Mouse (Mus musculus): ENCODE measurements around the gene Myod1. TPM values are rescaled to one million over a fixed set of nuclear protein-coding genes. Genes with fewer than 3 reads are reported as not detected.
A peak's percentile ranks its signal among the peaks of the same experiment; 100 is the strongest.

Gene Myod1
- 0.09 TPM in 1 of 2 replicates, not detected in the other for polyA plus RNA-seq (2014; fragmentation: Nextera tagmentation; extraction: Ambion mirVana)

DNA sequence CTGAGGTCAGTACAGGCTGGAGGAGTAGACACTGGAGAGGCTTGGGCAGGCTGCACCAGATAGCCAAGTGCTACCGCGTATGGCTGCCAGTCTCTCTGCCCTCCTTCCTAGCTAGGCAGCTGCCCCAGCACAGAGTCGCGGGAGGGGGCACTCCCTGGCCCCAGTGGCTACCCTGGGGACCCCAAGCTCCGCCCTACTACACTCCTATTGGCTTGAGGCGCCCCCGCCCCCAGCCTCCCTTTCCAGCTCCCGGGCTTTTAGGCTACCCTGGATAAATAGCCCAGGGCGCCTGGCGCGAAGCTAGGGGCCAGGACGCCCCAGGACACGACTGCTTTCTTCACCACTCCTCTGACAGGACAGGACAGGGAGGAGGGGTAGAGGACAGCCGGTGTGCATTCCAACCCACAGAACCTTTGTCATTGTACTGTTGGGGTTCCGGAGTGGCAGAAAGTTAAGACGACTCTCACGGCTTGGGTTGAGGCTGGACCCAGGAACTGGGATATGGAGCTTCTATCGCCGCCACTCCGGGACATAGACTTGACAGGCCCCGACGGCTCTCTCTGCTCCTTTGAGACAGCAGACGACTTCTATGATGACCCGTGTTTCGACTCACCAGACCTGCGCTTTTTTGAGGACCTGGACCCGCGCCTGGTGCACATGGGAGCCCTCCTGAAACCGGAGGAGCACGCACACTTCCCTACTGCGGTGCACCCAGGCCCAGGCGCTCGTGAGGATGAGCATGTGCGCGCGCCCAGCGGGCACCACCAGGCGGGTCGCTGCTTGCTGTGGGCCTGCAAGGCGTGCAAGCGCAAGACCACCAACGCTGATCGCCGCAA, at the start of gene Myod1:
Gene Myod1 (plus strand): TSS at position 303 of the 836 bp plus-strand sequence.
- no peaks in the 10 kb centered on the region for H3K4me1 ChIP-seq (ENCODE audit: insufficient read depth)
- whole genome bisulfite sequencing: 5% methylated on average over 44 of the region's 44 CpGs
- no peak within 1 kb of the TSS for H3K27ac ChIP-seq (ENCODE audit: low read depth)
- peak within 1 kb of the TSS; percentile 12; the same call in 1 of the 2 replicates for H3K4me3 ChIP-seq (ENCODE audit: low read depth, low read length)
- H3K4me2 ChIP-seq: peak within 1 kb of the TSS; percentile 33
- no peak for TF ChIP-seq CTCF (IDR thresholded peaks at IDR 0.05; ENCODE audit: low read depth)
- H3K9ac ChIP-seq: no peak within 1 kb of the TSS
- DNase-seq (no peak), ATAC-seq (ENCODE audit: insufficient read depth) (no peak)
- H3K27me3 ChIP-seq (ENCODE audit: insufficient read depth, low read length): peaks cover 59% of the 10 kb centered on the region
- H3K9me3 ChIP-seq (ENCODE audit: low read depth, low read length): no peaks in the 10 kb centered on the region
- no peaks in the 10 kb centered on the region for H3K36me3 ChIP-seq (ENCODE audit: insufficient read depth)

DNA sequence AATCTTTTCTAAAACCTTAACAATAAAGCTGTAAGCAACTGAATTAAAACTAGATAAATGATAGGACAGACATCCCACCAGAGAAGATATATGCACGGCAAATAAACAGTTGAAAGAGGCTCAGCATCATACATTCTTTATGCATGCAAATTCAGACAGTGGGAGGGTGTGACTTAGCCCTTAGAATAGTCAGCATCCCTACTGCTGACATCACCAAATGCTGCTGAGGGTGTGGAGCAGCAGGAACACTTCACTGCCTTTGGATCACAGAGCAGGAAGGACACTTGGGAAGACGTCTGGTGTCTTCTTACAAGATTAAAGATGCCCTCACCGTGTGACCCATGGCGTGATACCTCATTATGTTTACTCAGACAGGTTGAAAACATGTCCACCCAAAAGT, 48.4 kb upstream of the Myod1 start:
- 39% methylated on average over 4 of the region's 4 CpGs for WGBS
- no peaks in the 10 kb centered on the region for H3K27me3 ChIP-seq (ENCODE audit: insufficient read depth, low read length)
- no peaks in the 10 kb centered on the region for H3K36me3 ChIP-seq (ENCODE audit: insufficient read depth)
- no peak overlapping the region for H3K27ac ChIP-seq (ENCODE audit: low read depth)
- no peaks in the 10 kb centered on the region for H3K4me1 ChIP-seq (ENCODE audit: insufficient read depth)
- DNase-seq (no peak), ATAC-seq (ENCODE audit: insufficient read depth) (no peak)
- H3K4me3 ChIP-seq (ENCODE audit: low read depth, low read length): no peak overlapping the region
- no peak for TF ChIP-seq CTCF (IDR thresholded peaks at IDR 0.05; ENCODE audit: low read depth)
- H3K9ac ChIP-seq: no peak overlapping the region
- H3K4me2 ChIP-seq: no peak overlapping the region
- H3K9me3 ChIP-seq (ENCODE audit: low read depth, low read length): no peaks in the 10 kb centered on the region

DNA sequence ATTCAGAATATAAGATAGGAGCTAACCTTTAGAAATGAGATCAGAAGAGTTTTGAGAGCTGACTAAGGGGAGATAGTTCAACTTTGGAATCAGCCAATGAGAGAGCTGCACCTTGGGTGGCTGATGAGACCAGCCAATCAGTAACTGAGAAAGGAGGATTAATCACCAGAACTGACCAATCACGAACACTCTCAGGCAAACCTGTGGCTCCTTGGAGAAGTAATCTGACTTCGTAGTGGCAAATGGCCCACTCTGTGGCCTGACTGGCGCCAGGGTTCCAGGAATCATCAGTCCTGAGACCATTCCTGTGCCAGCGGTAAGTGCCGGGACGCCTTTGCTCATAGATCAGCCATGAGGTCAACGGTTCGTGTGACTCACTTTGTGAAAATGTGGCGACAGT, 38.9 kb upstream of the Myod1 start:
- no peaks in the 10 kb centered on the region for H3K36me3 ChIP-seq (ENCODE audit: insufficient read depth)
- no peaks in the 10 kb centered on the region for H3K27me3 ChIP-seq (ENCODE audit: insufficient read depth, low read length)
- H3K9ac ChIP-seq: no peak overlapping the region
- no peak overlapping the region for H3K4me2 ChIP-seq
- no peak overlapping the region for H3K27ac ChIP-seq (ENCODE audit: low read depth)
- no peak for TF ChIP-seq CTCF (IDR thresholded peaks at IDR 0.05; ENCODE audit: low read depth)
- H3K4me1 ChIP-seq (ENCODE audit: insufficient read depth): no peaks in the 10 kb centered on the region
- H3K9me3 ChIP-seq (ENCODE audit: low read depth, low read length): no peaks in the 10 kb centered on the region
- H3K4me3 ChIP-seq (ENCODE audit: low read depth, low read length): no peak overlapping the region
- no peak for DNase-seq
- WGBS: 86% methylated on average over 9 of the region's 9 CpGs
- ATAC-seq (ENCODE audit: insufficient read depth): no peak

DNA sequence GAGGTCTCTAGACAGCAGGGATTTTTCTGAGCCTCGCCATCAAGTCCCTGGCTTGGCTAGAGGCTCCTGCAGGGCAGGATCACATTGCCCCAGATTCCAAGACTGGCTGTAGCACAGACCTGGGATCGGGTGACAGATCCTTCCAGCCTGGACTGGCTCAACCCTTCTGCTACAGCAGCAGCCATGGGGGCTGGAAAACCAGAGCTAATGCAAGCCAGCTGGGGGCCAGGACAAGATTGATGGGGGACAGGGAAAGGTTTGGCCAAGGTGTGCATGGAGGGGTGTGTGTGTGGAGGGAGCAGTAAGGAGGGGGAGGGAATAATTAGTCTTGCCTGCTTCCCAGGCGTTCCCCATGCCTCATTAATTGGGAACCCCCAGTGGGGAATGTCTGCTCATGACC, 36.5 kb upstream of the Myod1 start:
- H3K4me1 ChIP-seq (ENCODE audit: insufficient read depth): no peaks in the 10 kb centered on the region
- DNase-seq (no peak), ATAC-seq (ENCODE audit: insufficient read depth) (no peak)
- H3K27ac ChIP-seq (ENCODE audit: low read depth): no peak overlapping the region
- no peaks in the 10 kb centered on the region for H3K27me3 ChIP-seq (ENCODE audit: insufficient read depth, low read length)
- WGBS: 44% methylated on average over 3 of the region's 3 CpGs
- H3K9me3 ChIP-seq (ENCODE audit: low read depth, low read length): no peaks in the 10 kb centered on the region
- no peaks in the 10 kb centered on the region for H3K36me3 ChIP-seq (ENCODE audit: insufficient read depth)
- H3K4me3 ChIP-seq (ENCODE audit: low read depth, low read length): no peak overlapping the region
- H3K4me2 ChIP-seq: no peak overlapping the region
- no peak for TF ChIP-seq CTCF (IDR thresholded peaks at IDR 0.05; ENCODE audit: low read depth)
- no peak overlapping the region for H3K9ac ChIP-seq

DNA sequence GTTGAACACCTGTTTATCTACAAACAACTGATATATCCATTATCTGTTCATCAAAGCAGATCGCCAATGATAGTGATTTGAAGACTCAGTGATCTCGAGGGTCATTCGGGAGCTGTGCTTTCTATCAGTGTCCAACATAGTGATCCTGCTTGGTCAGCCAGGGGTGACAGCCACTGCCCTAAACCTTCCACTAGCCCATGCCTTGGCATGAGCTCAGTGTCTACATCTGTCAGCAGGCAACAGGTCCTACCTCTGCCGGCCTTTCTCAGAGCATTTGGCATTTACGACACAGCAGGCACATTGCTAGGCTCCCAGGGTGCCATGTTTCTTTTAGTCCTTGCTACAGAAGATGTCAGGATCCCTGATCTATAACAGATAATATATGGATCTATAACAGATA, 36.0 kb upstream of the Myod1 start:
- Histone ChIP-seq H3K27me3 (ENCODE audit: insufficient read depth, low read length) (no peaks in the 10 kb centered on the region), H3K4me3 (ENCODE audit: low read depth, low read length) (no peak overlapping the region), H3K4me2 (no peak overlapping the region), H3K4me1 (ENCODE audit: insufficient read depth) (no peaks in the 10 kb centered on the region), H3K9me3 (ENCODE audit: low read depth, low read length) (no peaks in the 10 kb centered on the region), H3K27ac (ENCODE audit: low read depth) (no peak overlapping the region), H3K36me3 (ENCODE audit: insufficient read depth) (no peaks in the 10 kb centered on the region), H3K9ac (no peak overlapping the region)
- ATAC-seq (ENCODE audit: insufficient read depth) (no peak), DNase-seq (no peak)
- 66% methylated on average over 5 of the region's 5 CpGs for WGBS
- no peak for TF ChIP-seq CTCF (IDR thresholded peaks at IDR 0.05; ENCODE audit: low read depth)

DNA sequence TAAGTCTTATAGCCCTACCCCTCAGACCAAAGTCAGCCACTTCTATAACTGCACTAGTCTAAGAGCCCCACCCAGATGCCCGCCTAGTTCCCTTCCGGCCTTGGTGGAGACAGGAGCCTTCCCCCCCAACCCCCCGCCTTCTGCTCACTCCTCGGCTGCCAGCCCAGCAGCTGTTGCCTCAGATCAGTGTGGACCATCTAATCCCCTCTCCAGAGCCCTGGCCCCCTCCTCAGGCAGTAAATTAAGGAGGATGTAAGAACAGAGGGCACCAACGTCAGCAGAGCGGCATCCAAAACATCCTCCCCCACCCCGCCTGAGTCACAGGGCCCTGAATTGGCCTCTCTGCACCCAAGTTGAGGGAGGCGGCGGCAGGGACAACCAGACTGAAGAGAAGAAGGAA, 34.8 kb upstream of the Myod1 start:
- DNase-seq (no peak), ATAC-seq (ENCODE audit: insufficient read depth) (no peak)
- H3K4me3 ChIP-seq (ENCODE audit: low read depth, low read length): no peak overlapping the region
- no peaks in the 10 kb centered on the region for H3K4me1 ChIP-seq (ENCODE audit: insufficient read depth)
- no peaks in the 10 kb centered on the region for H3K36me3 ChIP-seq (ENCODE audit: insufficient read depth)
- H3K27ac ChIP-seq (ENCODE audit: low read depth): no peak overlapping the region
- no peak overlapping the region for H3K9ac ChIP-seq
- H3K4me2 ChIP-seq: no peak overlapping the region
- no peaks in the 10 kb centered on the region for H3K9me3 ChIP-seq (ENCODE audit: low read depth, low read length)
- WGBS: 81% methylated on average over 9 of the region's 9 CpGs
- no peaks in the 10 kb centered on the region for H3K27me3 ChIP-seq (ENCODE audit: insufficient read depth, low read length)
- no peak for TF ChIP-seq CTCF (IDR thresholded peaks at IDR 0.05; ENCODE audit: low read depth)

DNA sequence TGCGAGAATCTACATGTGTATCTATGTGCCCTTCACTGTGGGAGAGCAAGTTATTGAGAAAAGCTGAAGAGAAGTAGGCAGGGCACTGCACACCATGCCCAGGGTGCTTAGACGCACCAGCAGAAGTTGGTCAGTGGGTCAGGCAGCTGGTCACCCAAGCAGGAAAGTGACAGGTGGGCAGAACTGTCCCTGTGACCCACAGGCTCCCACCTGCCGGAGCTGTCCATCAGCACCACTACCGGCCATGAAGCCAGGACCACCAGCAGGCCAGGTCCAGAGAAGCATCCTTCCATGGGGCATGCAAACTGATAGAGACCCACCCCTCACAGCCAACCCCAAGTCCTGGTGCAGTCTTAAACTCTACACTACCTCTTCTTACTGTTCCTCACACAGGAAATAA, 28.6 kb upstream of the Myod1 start:
- DNase-seq (no peak), ATAC-seq (ENCODE audit: insufficient read depth) (no peak)
- H3K4me2 ChIP-seq: no peak overlapping the region
- WGBS: 56% methylated on average over 4 of the region's 4 CpGs
- no peak overlapping the region for H3K4me3 ChIP-seq (ENCODE audit: low read depth, low read length)
- no peaks in the 10 kb centered on the region for H3K9me3 ChIP-seq (ENCODE audit: low read depth, low read length)
- no peak for TF ChIP-seq CTCF (IDR thresholded peaks at IDR 0.05; ENCODE audit: low read depth)
- H3K36me3 ChIP-seq (ENCODE audit: insufficient read depth): no peaks in the 10 kb centered on the region
- H3K4me1 ChIP-seq (ENCODE audit: insufficient read depth): no peaks in the 10 kb centered on the region
- no peak overlapping the region for H3K27ac ChIP-seq (ENCODE audit: low read depth)
- H3K27me3 ChIP-seq (ENCODE audit: insufficient read depth, low read length): peaks cover 28% of the 10 kb centered on the region
- no peak overlapping the region for H3K9ac ChIP-seq

Measured in lung, embryonic 14.5 days (tissue).